Mouse (Mus musculus) spleen, adult 2 months (tissue): Measurements from ENCODE around the gene Arhgap21. TPM values are rescaled to one million over a fixed set of nuclear protein-coding genes. Genes with fewer than 3 reads are reported as not detected.
"Not testable (repeated sequence)": the region's sequence is repeated elsewhere in the genome, so short reads cannot be mapped to it uniquely, and the experiment has no call there.

ENCODE experiments used
- DNase-seq, 2 experiments: peaks; one replicate each; pipeline versions ENCODE4 v3.0.0 to v3.0.0-alpha.2; 2012 to 2021; ENCODE audit warnings: low spot score in 2 of 2, low read depth in 1 of 2
- H3K27ac ChIP-seq: fragments of 200-500 bp; 2 replicates; pipeline ENCODE4 v1.5.1; 2012; ENCODE audit warnings: low read length, inconsistent platforms; ENCODE audit not compliant: insufficient read depth
- H3K27me3 ChIP-seq: fragments of 200-500 bp; 2 replicates; pipeline ENCODE4 v1.6.1; 2012; ENCODE audit warnings: mild to moderate bottlenecking, moderate library complexity, low read length, inconsistent platforms; ENCODE audit not compliant: control insufficient read depth, insufficient read depth
- H3K36me3 ChIP-seq: fragments of 200-500 bp; 2 replicates; pipeline ENCODE4 v1.6.1; 2012; ENCODE audit warnings: mild to moderate bottlenecking, low read length, inconsistent platforms; ENCODE audit not compliant: control insufficient read depth, insufficient read depth
- H3K4me1 ChIP-seq: fragments of 200-500 bp; 2 replicates; pipeline ENCODE4 v1.6.1; 2011; ENCODE audit warnings: inconsistent platforms; ENCODE audit not compliant: control insufficient read depth, insufficient read depth, insufficient read length
- H3K4me3 ChIP-seq: fragments of 200-500 bp; 2 replicates; pipeline ENCODE4 v1.5.1; 2011; ENCODE audit warnings: mild to moderate bottlenecking, inconsistent platforms; ENCODE audit not compliant: insufficient read depth, insufficient read length; ENCODE audit errors: extremely low read depth
- CTCF ChIP-seq: fragments of 200-500 bp; IDR thresholded peaks from 2 replicates; pipeline ENCODE4 v1.5.1; 2011; ENCODE audit warnings: mild to moderate bottlenecking, inconsistent platforms; ENCODE audit not compliant: insufficient read depth, insufficient read length, insufficient replicate concordance; ENCODE audit errors: extremely low read depth
- POLR2A ChIP-seq: fragments of 200-500 bp; IDR thresholded peaks from 2 replicates; pipeline ENCODE4 v1.6.1; 2011; ENCODE audit warnings: low read depth, low read length, inconsistent platforms
- WGBS: fragments of 180-500 bp; shearing (Covaris S2); methylation state at CpG from one replicate; pipeline ENCODE4 v1.1.7; 2018; 5-methylcytosine and 5-hydroxymethylcytosine counted together
- polyA plus RNA-seq: library from polyadenylated mRNA; depleted of rRNA; stranded (reverse); fragments of >200 nt; gene quantifications from 2 replicates; pipeline ENCODE4 v1.2.3, GENCODE M21; 2012

Gene Arhgap21
- polyA plus RNA-seq, 1 experiment, result 3.4 TPM

DNA sequence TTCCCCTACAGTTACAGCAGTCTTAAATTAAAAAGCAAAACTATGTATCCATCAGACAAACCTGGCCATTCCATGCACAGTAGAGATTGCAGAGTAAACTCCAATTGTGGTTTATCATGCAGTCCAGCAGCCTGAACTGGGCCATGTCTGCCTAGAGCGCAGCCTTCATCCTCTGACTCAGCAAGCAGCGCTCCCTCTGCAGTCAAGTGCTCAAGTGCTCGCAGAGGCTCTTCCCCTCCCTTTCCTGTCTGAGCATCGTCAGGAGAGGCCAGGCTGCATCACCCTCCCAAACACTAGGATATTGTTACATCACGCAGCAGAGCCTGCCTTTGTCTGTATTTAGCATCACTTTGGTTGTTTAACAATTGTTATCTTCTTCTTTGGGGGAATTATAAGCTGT, 25.5 kb downstream of the Arhgap21 start:
- TF ChIP-seq CTCF, result no peak
- no peak for TF ChIP-seq POLR2A
- H3K27ac ChIP-seq, result no peak overlapping the region
- no peak for DNase-seq
- H3K27me3 ChIP-seq, result no peaks in the 10 kb centered on the region
- no peaks in the 10 kb centered on the region for H3K4me1 ChIP-seq
- H3K4me3 ChIP-seq, result no peak overlapping the region
- no peaks in the 10 kb centered on the region for H3K36me3 ChIP-seq
- WGBS, result 30% methylated on average over 5 of the region's 5 CpGs

DNA sequence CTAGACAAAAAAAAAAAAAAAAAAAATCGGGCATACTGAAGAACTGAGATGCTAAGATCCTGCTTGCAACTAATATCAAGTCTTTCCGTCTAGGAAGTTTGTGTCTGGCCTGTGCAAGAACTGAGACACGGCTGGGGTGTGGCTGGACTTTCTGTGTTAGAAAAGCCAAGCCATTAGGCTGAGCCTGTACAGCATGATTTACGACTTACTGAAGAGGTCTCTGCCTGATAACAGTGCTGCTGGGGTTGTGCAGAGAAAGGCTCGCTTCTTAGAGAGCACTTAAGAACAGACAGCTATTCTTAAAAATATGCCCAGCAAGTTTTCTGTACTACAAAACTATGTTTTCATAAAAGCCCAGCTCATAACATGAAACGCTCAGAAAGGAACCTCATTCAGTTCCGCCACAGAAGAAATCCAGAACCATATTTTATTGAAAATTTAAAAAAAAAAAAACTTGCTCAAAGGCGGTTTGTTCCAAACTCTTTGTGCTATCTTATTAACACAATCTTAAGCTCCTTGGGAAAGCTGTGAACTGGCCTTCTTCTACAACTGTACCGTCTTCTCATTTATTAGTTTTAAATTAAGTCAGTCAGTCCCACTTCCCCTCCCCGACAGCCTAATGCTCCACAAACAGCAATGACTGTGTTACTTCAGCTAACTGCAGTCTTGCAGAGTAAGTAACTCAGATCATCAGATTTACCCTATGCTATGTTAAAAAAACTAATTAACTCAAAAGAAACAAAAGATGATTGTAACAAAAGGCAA, 26.1 kb downstream of the Arhgap21 start:
- TF ChIP-seq CTCF (no peak), POLR2A (no peak)
- no peak overlapping the region for H3K4me3 ChIP-seq
- H3K36me3 ChIP-seq, result no peaks in the 10 kb centered on the region
- H3K27me3 ChIP-seq, result no peaks in the 10 kb centered on the region
- H3K27ac ChIP-seq, result no peak overlapping the region
- no peak for DNase-seq
- no peaks in the 10 kb centered on the region for H3K4me1 ChIP-seq
- WGBS, result 67% methylated on average over 10 of the region's 10 CpGs

DNA sequence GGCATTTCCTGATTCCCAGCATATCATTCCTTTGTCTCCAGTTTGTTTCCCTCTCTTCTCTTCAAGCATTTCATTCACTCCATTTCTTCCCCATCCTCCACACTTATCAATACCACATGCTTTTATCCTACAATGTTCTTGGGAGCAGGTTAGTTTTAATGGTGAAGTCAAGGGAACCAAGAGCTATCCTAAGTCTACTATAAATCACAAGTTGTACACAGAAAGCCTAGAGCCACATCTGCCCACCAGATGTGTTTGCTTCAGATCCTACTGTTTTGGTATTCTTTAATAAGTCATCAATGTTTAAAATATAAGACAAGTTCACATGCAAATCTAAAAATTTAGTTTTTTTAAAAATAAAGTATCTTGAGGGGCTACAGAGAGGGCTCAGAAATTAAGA, 27.6 kb downstream of the Arhgap21 start:
- Histone ChIP-seq H3K4me1 (no peaks in the 10 kb centered on the region), H3K27me3 (no peaks in the 10 kb centered on the region), H3K27ac (no peak overlapping the region), H3K4me3 (no peak overlapping the region), H3K36me3 (no peaks in the 10 kb centered on the region)
- no peak for TF ChIP-seq CTCF
- no peak for TF ChIP-seq POLR2A
- no peak for DNase-seq

DNA sequence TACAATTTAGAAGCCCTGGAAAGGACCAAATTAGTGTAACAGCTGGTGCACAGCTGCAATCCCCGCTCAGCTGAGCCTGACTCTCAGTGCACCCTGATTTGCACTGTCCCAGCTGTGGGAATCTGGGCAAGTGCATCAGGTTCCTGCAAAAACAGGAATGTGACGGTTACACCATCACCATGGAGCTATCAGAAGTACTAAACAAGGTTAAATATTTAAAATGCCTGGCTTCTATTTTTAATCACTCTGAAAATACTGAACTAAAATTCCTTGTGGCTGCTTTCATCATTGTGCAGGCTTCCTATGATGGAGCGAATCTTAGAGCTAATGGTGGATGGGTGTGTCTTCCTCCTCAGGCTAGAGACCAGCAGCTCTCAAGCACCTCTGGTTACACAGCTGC, 29.3 kb downstream of the Arhgap21 start:
- no peaks in the 10 kb centered on the region for H3K36me3 ChIP-seq
- no peak overlapping the region for H3K4me3 ChIP-seq
- DNase-seq, result no peak
- no peak overlapping the region for H3K27ac ChIP-seq
- no peaks in the 10 kb centered on the region for H3K4me1 ChIP-seq
- 95% methylated on average over 3 of the region's 3 CpGs for WGBS
- no peak for TF ChIP-seq POLR2A
- TF ChIP-seq CTCF, result no peak
- no peaks in the 10 kb centered on the region for H3K27me3 ChIP-seq

DNA sequence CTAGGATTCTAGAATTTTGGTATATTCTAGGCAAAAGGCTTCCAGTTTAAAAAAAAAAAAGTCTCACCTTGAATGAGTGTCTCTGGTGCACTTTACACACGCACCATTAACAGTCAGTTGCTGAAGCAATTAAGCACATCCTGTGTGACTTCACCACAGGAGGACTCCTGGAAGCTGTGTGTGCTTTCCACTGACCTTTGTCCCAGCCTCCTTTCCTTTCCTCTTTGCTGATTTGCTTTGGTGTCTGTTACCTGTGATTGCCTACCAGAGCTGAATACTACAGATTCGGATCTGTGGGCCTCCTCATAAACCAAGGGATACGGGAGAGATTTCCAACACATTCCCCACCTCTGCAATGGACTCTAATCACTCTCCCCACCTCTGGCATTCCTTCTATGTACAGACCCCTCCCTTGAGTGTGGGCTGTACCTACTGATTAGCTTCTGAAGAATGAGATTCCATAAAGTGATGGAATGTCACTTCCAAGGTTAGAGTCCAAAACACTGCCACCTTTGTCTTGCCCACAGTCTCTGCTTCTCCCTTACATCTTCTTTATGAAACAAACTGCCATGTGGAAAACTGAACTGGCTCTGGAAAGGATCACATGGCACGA, 32.0 kb downstream of the Arhgap21 start:
- Histone ChIP-seq H3K27me3 (no peaks in the 10 kb centered on the region), H3K36me3 (no peaks in the 10 kb centered on the region), H3K4me1 (no peaks in the 10 kb centered on the region), H3K4me3 (no peak overlapping the region), H3K27ac (no peak overlapping the region)
- DNase-seq, result no peak
- TF ChIP-seq POLR2A, result no peak
- TF ChIP-seq CTCF, result no peak
- WGBS, result 89% methylated on average over 4 of the region's 4 CpGs

DNA sequence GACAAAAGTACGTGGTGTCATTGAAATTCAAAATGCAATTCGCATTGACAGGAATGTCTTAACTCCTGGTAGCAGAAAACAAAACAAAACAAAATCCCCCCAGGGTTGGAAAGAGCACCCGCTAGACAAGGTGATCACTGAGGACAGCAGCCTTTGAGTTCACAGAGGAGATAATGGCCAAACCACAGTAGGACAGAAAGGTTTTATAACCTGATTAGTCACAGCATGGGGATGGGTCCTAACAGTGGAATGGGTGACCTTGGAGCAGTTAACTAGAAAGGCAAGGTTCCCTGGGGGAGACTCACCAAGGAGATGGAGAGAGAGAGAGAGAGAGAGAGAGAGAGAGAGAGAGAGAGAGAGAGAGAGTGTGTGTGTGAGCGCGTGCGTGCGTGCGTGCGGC, 34.3 kb downstream of the Arhgap21 start:
- Histone ChIP-seq H3K36me3 (no peaks in the 10 kb centered on the region), H3K27ac (no peak overlapping the region), H3K4me3 (no peak overlapping the region), H3K4me1 (no peaks in the 10 kb centered on the region), H3K27me3 (no peaks in the 10 kb centered on the region)
- WGBS, result 98% methylated on average over 9 of the region's 9 CpGs
- DNase-seq, result no peak
- no peak for TF ChIP-seq POLR2A
- TF ChIP-seq CTCF, result no peak

DNA sequence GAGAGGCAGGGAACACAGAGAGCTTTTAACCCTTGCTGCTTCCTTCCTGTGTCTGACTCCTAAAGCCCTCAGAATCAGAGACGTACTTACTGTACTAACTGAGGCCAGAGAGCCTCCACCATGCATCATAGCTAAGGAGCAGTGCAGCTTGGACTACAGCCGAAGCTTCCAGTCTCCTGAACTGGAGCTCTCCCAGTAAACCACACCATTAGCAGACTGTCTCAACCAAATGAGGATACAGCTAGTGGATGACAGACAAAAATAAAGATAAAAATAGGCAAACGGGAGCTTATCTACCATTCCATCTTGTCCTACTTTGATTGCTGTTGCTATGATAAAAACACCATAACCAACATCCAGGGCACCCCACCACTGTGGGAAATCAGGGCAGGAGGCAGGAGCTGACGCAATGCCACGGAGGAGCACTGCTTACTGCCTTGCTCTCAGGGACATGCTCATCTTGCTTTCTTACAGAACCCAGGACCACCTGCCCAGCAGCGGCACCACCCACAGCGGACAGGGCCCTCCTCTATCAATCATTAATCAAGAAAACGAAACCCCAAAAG, 35.9 kb downstream of the Arhgap21 start:
- H3K4me1 ChIP-seq, result no peaks in the 10 kb centered on the region
- no peak overlapping the region for H3K27ac ChIP-seq
- DNase-seq, result no peak
- no peaks in the 10 kb centered on the region for H3K36me3 ChIP-seq
- H3K4me3 ChIP-seq, result no peak overlapping the region
- H3K27me3 ChIP-seq, result no peaks in the 10 kb centered on the region
- no peak for TF ChIP-seq CTCF
- no peak for TF ChIP-seq POLR2A
- 82% methylated on average over 8 of the region's 8 CpGs for WGBS

DNA sequence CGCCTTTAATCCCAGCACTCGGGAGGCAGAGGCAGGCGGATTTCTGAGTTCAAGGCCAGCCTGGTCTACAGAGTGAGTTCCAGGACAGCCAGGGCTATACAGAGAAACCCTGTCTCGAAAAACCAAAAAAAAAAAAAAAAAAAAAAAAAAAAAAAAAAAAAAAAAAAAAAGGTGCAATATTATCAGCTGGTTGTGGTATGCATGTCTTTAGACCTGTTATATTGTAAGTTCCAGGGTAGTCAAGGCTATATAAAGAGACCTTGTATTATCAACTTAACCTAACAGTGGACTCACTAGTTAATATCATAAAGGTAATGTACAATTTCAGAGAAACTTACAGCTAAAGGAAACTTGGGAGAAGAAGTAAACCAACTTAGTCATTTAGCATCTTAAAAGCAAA, 36.9 kb downstream of the Arhgap21 start:
- not testable (repeated sequence) for H3K4me3 ChIP-seq, DNase-seq, H3K4me1 ChIP-seq, H3K27ac ChIP-seq, H3K27me3 ChIP-seq, H3K36me3 ChIP-seq
- 78% methylated on average over 4 of the region's 4 CpGs for WGBS
